Mouse (Mus musculus): ENCODE results near the gene Olfr994.

The Olfr994 gene

DNA sequence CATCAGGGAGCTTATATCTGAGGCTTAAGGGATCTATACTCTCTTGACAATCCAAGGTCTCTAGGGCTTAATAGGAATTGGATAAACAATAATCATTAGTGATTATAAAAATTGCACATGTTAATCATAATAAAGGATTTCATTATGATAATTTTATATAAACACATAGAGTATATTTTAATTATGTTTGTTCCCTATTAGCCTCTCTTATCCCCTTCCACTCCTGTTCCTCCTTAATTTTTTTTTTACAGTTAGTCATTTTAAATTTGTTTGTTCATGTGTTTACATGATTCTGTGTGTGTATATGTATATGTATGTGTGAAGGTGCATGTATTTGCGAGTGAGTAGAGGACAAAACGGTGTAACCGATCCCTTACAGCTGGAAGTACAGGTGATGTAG is at the start of gene Olfr994:
TSS of gene Olfr994 (minus strand) at position 101 of the 400 bp plus-strand sequence.
- DNase-seq, result no peak

DNA sequence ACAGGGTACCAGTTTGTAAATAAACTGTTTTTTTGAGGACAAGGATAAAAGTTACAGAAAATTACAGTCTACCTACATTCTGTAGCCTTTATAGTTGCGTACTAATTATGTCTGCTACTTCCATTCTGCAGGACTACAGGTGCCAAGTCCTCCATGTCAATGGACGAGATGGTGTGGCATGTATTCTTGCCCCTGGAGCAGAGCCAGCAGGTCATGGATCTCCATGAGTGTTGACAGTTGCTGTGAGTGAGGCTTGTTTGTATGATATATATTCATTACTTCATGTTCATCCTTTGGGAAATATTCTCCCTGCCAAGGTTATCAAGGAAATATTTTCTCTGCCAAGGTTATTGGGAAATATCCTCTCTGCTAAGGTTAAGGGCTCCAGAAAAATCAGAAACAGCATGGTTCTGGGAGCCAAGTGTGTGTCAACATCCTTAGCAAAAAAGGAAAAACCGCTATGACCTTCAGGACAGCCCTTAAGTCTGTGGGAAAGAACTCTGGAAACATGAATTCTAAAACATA is 30.6 kb upstream of the Olfr994 start:
- no peak for DNase-seq

DNA sequence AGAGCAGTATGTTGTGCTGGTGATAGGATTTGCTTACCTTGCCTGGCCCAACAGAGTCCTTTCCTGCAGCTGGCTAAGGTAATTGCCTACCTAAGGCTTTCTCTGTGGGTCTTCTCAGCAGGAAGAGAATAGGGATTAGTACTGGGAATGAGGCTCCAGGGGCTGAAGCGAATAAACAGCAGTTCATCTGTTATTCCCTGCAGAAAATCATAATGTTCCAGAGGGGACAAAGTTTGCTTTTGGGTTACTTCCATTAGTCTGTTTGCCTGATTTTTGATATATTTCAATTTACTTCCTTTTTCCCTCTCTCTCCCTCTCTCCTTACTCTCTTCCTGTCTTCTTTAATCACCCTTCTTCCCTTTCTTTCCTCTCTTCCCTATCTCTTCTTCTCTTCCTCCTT is 7.3 kb upstream of the Olfr994 start, which contains the start of gene Olfr995:
TSS of gene Olfr995 (minus strand) at position 101 of the 400 bp plus-strand sequence.
- no peak for DNase-seq

DNA sequence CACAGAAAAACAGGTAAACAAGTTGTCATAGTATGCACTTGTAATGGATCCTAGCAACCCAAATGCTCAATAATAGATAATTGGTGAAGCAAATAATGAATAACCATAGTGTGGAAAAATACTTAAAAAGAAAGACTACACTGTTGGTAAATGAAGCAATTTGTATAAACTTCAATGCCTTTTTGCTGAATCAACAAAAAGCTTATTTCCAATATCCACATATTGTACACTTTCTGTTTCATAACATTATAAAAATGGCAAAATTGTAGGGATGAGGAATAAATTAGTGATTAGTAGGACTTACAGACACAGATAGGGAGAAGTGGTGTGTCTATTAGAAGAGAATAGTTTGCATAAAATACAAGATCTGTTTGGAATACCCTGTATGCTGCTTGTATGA is 6.3 kb upstream of the Olfr994 start:
- DNase-seq, result no peak

GRCm38 (mm10) chr2:85425893-85426292 is 10.4 kb downstream of the Olfr994 start:
- no peak for DNase-seq

- DNase-seq, result no peak
Observed at GRCm38 (mm10) chr2:85414777-85415176, 21.5 kb downstream of the Olfr994 start, which contains the start of gene Olfr993. Gene Olfr993, minus strand, starts transcription at chr2:85414877.

GRCm38 (mm10) chr2:85409369-85409768 is 26.9 kb downstream of the Olfr994 start, which contains the start of gene Olfr992:
Gene Olfr992, minus strand, starts transcription at chr2:85409469.
- DNase-seq, result no peak

All from lung, postnatal 10 days (tissue).